Mouse (Mus musculus) ES-Bruce4 (cell line): ENCODE measurements around the gene Shc2.

Source experiments
- CTCF ChIP-seq: IDR thresholded peaks from one replicate; pipeline ENCODE4 v1.8.1; 2011; ENCODE audit warnings: low read depth, low read length
- EP300 ChIP-seq: IDR thresholded peaks from 2 replicates; pipeline ENCODE4 v1.6.1; 2011; ENCODE audit warnings: low read depth, low read length; ENCODE audit not compliant: insufficient read depth
- POLR2A ChIP-seq: IDR thresholded peaks from one replicate; pipeline ENCODE4 v1.8.1; 2011; ENCODE audit warnings: low read length; ENCODE audit not compliant: insufficient read depth

DNA sequence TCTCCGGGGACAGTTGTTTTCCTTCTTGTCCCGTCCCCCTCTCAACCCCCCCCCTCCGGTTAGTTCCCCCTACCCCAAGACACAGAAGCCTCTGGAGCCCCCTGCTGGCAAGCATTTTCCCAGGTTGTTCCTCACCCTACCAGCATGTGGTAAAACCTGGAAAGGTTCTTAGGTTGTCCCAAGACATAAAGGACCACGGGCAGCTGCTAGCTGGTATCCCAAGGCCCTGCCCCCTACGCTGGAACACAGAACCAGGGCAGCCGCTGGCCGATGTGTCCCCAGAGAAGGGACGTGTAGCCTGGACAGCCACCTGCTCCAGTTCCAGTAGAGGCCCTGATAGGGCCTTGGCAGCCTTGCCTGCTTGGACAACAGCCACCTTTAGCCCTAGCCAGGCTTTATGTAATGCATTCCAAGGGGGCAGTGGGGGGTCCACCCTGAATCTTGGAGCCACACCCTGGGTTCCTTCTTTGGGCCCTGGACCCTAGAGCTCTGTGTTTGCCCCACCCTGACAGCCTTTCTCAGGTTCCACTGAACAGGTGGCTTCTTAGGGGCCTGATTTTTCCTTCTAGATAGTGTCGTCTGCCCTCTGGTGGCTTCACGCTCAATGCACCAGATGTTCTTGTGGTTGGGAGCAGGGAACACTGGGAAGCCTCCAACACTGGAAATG lies 45.3 kb upstream of the Shc2 start:
- TF ChIP-seq CTCF (peak; percentile 60), EP300 (no peak), POLR2A (no peak)
